Mouse (Mus musculus) liver, postnatal 0 days (tissue): ENCODE results near the gene Col6a4. TPM values are rescaled to one million over a fixed set of nuclear protein-coding genes. Genes with fewer than 3 reads are reported as not detected.

Experiments used
- ATAC-seq: fragments of 200-750 bp; cut with Nextera tagmentation; 2 replicates; pipeline ENCODE4 v1.8.0; 2017; ENCODE audit warnings: mild to moderate bottlenecking, moderate library complexity
- DNase-seq: peaks from one replicate; pipeline ENCODE4 v3.0.0-alpha.2; 2016
- H3K27ac ChIP-seq: fragments of 300-500 bp; sonication (generic); 2 replicates; pipeline ENCODE4 v1.5.1; 2014; ENCODE audit warnings: antibody characterized with exemption, moderate library complexity, mild to moderate bottlenecking, low read depth
- H3K27me3 ChIP-seq: fragments of 300-500 bp; sonication (generic); 2 replicates; pipeline ENCODE4 v1.6.1; 2014; ENCODE audit warnings: low read length, control low read depth, mixed read lengths; ENCODE audit not compliant: insufficient read depth
- H3K36me3 ChIP-seq: fragments of 300-500 bp; sonication (generic); replicated peaks from 2 replicates; pipeline ENCODE4 v1.6.1; 2014; ENCODE audit warnings: mild to moderate bottlenecking, control low read depth, low read length, moderate library complexity, mixed read lengths; ENCODE audit not compliant: insufficient read depth
- H3K4me1 ChIP-seq: fragments of 300-500 bp; sonication (generic); 2 replicates; pipeline ENCODE4 v1.6.1; 2014; ENCODE audit warnings: antibody characterized with exemption, mild to moderate bottlenecking, control low read depth; ENCODE audit not compliant: insufficient read depth
- H3K4me2 ChIP-seq: fragments of 300-500 bp; sonication (generic); 2 replicates; pipeline ENCODE4 v1.6.1; 2014; ENCODE audit warnings: low read depth, mild to moderate bottlenecking, low read length, moderate library complexity, mixed read lengths
- H3K4me3 ChIP-seq: fragments of 300-500 bp; sonication (generic); 2 replicates; pipeline ENCODE4 v1.5.1; 2014; ENCODE audit warnings: low read depth, low read length
- H3K9ac ChIP-seq: fragments of 300-500 bp; sonication (generic); replicated peaks from 2 replicates; pipeline ENCODE4 v1.6.1; 2014; ENCODE audit warnings: mild to moderate bottlenecking, moderate library complexity
- H3K9me3 ChIP-seq: fragments of 300-500 bp; sonication (generic); 2 replicates; pipeline ENCODE4 v1.6.1; 2016; ENCODE audit warnings: mild to moderate bottlenecking, control low read depth, low read length, mixed read lengths
- CTCF ChIP-seq: sonication (generic); IDR thresholded peaks from 2 replicates; pipeline ENCODE4 v1.5.1; 2016; ENCODE audit warnings: antibody characterized with exemption, low read depth
- EP300 ChIP-seq: IDR thresholded peaks from 2 replicates; pipeline ENCODE4 v1.6.1; 2016; ENCODE audit warnings: antibody characterized with exemption, low read depth, mild to moderate bottlenecking
- WGBS: fragments of 180-500 bp; shearing (Covaris S2); extraction: QIAGEN DNeasy Blood & Tissue Kit; methylation state at CpG from one replicate; pipeline ENCODE4 v1.1.7; 2014; ENCODE audit not compliant: insufficient replicate concordance; 5-methylcytosine and 5-hydroxymethylcytosine counted together
- polyA plus RNA-seq: library from polyadenylated mRNA; unstranded; fragments of >200 nt; fragmentation: Nextera tagmentation; extraction: Ambion mirVana; gene quantifications from 2 replicates; pipeline ENCODE4 v1.2.1, GENCODE M21; 2015

Col6a4 gene
- polyA plus RNA-seq = not detected in 2 replicates

GRCm38 (mm10) chr9:106096683-106097082 lies at the start of gene Col6a4:
Col6a4 (minus strand) TSS chr9:106096783.
- no peaks in the 10 kb centered on the region for H3K4me1 ChIP-seq
- ATAC-seq = no peak
- H3K27me3 ChIP-seq = no peaks in the 10 kb centered on the region
- no peak for DNase-seq
- H3K4me3 ChIP-seq = no peak within 1 kb of the TSS
- no peaks in the 10 kb centered on the region for H3K36me3 ChIP-seq
- no peaks in the 10 kb centered on the region for H3K9me3 ChIP-seq
- 68% methylated on average over 7 of the region's 7 CpGs for WGBS
- no peak within 1 kb of the TSS for H3K9ac ChIP-seq
- no peak within 1 kb of the TSS for H3K4me2 ChIP-seq
- TF ChIP-seq CTCF (no peak), EP300 (no peak)
- no peak within 1 kb of the TSS for H3K27ac ChIP-seq

DNA sequence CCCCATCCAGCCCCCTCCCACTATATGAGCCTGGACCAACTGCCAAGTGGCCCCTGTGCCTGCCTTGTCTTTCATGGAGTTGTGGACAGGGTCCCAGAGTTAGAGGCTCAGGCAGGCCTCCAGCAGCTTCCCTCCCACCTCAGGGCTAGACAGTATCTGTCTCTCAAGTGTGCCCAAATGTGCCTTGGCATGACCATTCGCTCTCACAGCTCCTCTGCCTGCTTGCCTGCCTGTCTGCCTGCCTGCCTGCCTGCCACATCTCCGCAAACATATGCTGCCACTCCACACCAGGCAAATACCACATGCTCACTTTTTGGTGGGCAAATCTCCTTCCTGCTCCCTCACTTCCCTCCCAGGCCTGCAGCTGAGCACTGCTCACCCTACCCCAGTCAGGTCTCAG lies 49.0 kb upstream of the Col6a4 start:
- TF ChIP-seq EP300 (no peak), CTCF (no peak)
- Histone ChIP-seq H3K4me1 (0 out of 2 replicates have a peak, but pooled peaks cover 8% of the 10 kb centered on the region), H3K9ac (no peak overlapping the region), H3K4me2 (no peak overlapping the region), H3K9me3 (no peaks in the 10 kb centered on the region), H3K27me3 (peaks cover 32% of the 10 kb centered on the region), H3K4me3 (no peak overlapping the region), H3K36me3 (no peaks in the 10 kb centered on the region), H3K27ac (no peak overlapping the region)
- DNase-seq (no peak), ATAC-seq (no peak)
- 78% methylated on average over 2 of the region's 2 CpGs for WGBS

DNA sequence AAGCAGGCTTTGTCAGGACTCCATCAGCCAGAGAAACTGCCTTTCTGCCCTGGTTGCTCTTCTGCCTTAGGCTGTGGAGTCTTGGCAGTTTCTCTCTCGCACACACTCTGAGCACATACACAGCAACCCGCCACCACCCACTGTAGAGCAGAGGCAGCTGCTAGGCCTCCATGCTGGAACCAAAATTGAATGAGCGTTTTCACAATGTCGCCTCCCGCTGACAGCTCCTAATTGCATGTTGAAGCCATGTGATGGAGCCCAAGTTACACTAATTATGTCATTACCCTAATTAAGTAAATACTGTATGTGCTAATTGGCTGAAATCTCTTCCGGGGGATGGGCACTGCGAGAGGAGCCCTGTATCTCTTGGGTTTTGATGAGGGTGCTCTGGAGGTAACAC lies 47.6 kb upstream of the Col6a4 start:
- ATAC-seq (no peak), DNase-seq (no peak)
- Histone ChIP-seq H3K27me3 (peaks cover 20% of the 10 kb centered on the region), H3K4me3 (no peak overlapping the region), H3K4me2 (no peak overlapping the region), H3K9ac (no peak overlapping the region), H3K9me3 (no peaks in the 10 kb centered on the region), H3K27ac (no peak overlapping the region), H3K36me3 (no peaks in the 10 kb centered on the region), H3K4me1 (0 out of 2 replicates have a peak, but pooled peaks cover 7% of the 10 kb centered on the region)
- 79% methylated on average over 7 of the region's 7 CpGs for WGBS
- TF ChIP-seq CTCF = no peak
- TF ChIP-seq EP300 = no peak

DNA sequence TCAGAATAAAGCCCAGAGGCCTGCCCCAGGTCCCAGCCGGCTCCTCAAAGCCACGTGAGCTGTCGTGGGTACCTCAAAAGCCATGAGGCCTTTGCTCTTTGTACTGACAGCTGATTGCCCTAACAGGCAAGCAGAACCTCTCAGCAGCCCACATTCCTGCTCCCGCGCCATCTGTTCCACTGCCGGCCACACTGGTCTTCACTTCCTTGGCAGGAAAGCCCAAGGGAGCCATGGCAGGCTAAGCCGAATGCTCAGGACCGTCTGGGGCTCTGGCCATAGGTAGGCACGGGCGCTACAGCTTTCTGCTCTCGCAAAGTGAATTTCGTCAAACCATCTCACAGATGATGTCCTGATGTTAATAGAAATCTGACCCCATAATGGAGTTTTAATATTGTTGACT lies 45.4 kb upstream of the Col6a4 start:
- Histone ChIP-seq H3K27ac (no peak overlapping the region), H3K27me3 (no peaks in the 10 kb centered on the region), H3K4me1 (no peaks in the 10 kb centered on the region), H3K9ac (no peak overlapping the region), H3K36me3 (no peaks in the 10 kb centered on the region), H3K9me3 (no peaks in the 10 kb centered on the region; the same call in 1 of the 2 replicates), H3K4me3 (no peak overlapping the region), H3K4me2 (no peak overlapping the region)
- 76% methylated on average over 12 of the region's 12 CpGs for WGBS
- ATAC-seq (no peak), DNase-seq (no peak)
- TF ChIP-seq CTCF (no peak), EP300 (no peak)

GRCm38 (mm10) chr9:106139763-106140162 lies 43.2 kb upstream of the Col6a4 start:
- 71% methylated on average over 10 of the region's 10 CpGs for WGBS
- ATAC-seq = no peak

DNA sequence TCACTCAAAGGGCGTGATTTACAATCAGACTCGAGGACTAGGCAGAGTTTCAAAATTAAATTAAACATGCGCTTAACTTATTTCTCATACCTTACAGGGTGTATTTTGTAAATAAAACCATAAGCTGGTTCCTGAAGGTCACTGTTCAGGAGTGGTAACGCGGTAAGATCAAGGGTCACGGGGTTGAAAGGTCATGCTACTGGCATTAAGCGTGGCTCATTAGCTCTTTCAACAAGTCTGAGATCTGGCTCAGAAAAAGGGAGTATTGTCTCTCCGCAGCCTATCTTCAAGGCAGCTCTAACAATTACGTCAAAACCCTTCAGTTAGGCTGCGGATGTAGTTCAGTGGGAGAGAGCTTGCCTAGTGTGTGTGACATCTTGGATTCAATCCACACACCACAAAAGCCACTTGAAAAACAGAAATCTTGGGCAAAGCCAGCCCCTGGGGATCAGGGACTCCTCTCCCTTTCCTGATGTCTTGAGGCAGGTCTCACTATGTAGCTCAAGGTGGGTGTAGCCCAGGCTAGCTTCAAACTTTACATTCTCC lies 41.2 kb upstream of the Col6a4 start:
- Histone ChIP-seq H3K36me3 (no peaks in the 10 kb centered on the region), H3K27me3 (no peaks in the 10 kb centered on the region), H3K9ac (no peak overlapping the region), H3K9me3 (no peaks in the 10 kb centered on the region; the same call in 1 of the 2 replicates), H3K27ac (no peak overlapping the region), H3K4me1 (no peaks in the 10 kb centered on the region), H3K4me3 (no peak overlapping the region), H3K4me2 (no peak overlapping the region)
- ATAC-seq (no peak), DNase-seq (no peak)
- 77% methylated on average over 10 of the region's 10 CpGs for WGBS
- TF ChIP-seq CTCF (no peak), EP300 (no peak)

More at GRCm38 (mm10) chr9:106139763-106140162, 43.2 kb upstream of the Col6a4 start:
- H3K36me3 ChIP-seq = no peaks in the 10 kb centered on the region
- H3K27ac ChIP-seq = no peak overlapping the region
- no peak for DNase-seq
- no peaks in the 10 kb centered on the region; the same call in 1 of the 2 replicates for H3K9me3 ChIP-seq
- no peak overlapping the region for H3K4me2 ChIP-seq
- no peaks in the 10 kb centered on the region for H3K4me1 ChIP-seq
- no peaks in the 10 kb centered on the region for H3K27me3 ChIP-seq
- H3K4me3 ChIP-seq = no peak overlapping the region
- no peak overlapping the region for H3K9ac ChIP-seq
- no peak for TF ChIP-seq CTCF
- no peak for TF ChIP-seq EP300

- no peaks in the 10 kb centered on the region for H3K9me3 ChIP-seq
- H3K27me3 ChIP-seq = no peaks in the 10 kb centered on the region
- peak; percentile 82 for TF ChIP-seq EP300
- TF ChIP-seq CTCF = no peak
- DNase-seq = no peak
- no peak overlapping the region for H3K4me3 ChIP-seq
- H3K9ac ChIP-seq = no peak overlapping the region
- no peaks in the 10 kb centered on the region for H3K36me3 ChIP-seq
- H3K4me2 ChIP-seq = no peak overlapping the region
- H3K4me1 ChIP-seq = no peaks in the 10 kb centered on the region
- 67% methylated on average over 7 of the region's 7 CpGs for WGBS
- peak; percentile 83 for ATAC-seq
- H3K27ac ChIP-seq = no peak overlapping the region
Observed at GRCm38 (mm10) chr9:106130250-106130649, 33.7 kb upstream of the Col6a4 start.
